Mouse (Mus musculus) olfactory bulb, adult 2 months (tissue): ENCODE results near the gene Galr3.

Experiments used
- CTCF ChIP-seq: fragments of 200-500 bp; IDR thresholded peaks from 2 replicates; pipeline ENCODE4 v1.5.1; 2012; ENCODE audit warnings: low read depth, mild to moderate bottlenecking, low read length, moderate library complexity; ENCODE audit not compliant: insufficient read depth
- POLR2A ChIP-seq: fragments of 200-500 bp; IDR thresholded peaks from 2 replicates; pipeline ENCODE4 v1.6.1; 2012; ENCODE audit warnings: mild to moderate bottlenecking, low read depth, low read length, moderate library complexity; ENCODE audit not compliant: insufficient read depth

DNA sequence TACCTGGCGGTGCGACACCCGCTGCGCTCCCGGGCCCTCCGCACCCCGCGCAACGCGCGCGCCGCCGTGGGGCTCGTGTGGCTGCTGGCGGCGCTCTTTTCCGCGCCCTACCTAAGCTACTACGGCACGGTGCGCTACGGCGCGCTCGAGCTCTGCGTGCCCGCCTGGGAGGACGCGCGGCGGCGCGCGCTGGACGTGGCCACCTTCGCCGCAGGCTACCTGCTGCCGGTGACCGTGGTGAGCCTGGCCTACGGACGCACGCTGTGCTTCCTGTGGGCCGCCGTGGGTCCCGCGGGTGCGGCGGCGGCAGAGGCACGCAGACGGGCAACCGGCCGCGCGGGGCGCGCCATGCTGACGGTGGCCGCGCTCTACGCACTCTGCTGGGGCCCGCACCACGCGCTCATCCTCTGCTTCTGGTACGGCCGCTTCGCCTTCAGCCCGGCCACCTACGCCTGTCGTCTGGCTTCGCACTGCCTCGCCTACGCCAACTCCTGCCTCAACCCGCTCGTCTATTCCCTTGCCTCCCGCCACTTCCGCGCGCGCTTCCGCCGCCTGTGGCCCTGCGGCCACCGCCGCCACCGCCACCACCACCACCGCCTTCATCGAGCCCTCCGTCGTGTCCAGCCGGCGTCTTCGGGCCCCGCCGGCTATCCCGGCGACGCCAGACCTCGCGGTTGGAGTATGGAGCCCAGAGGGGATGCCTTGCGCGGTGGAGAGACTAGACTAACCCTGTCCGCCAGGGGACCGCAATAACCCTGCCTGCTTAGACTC is 1.2 kb downstream of the Galr3 start:
- TF ChIP-seq CTCF (peak; percentile 17; the same call in 1 of the 2 replicates), POLR2A (no peak; the same call in 1 of the 2 replicates)
